Mouse (Mus musculus) spleen, adult 18-20 months (tissue): Measurements from ENCODE around the gene Clcn3.

ENCODE experiments used
- DNase-seq, 2 experiments: peaks; one replicate each; pipeline ENCODE4 v3.0.0; 2022; ENCODE audit warnings: mixed read lengths in 2 of 2

The Clcn3 gene

DNA sequence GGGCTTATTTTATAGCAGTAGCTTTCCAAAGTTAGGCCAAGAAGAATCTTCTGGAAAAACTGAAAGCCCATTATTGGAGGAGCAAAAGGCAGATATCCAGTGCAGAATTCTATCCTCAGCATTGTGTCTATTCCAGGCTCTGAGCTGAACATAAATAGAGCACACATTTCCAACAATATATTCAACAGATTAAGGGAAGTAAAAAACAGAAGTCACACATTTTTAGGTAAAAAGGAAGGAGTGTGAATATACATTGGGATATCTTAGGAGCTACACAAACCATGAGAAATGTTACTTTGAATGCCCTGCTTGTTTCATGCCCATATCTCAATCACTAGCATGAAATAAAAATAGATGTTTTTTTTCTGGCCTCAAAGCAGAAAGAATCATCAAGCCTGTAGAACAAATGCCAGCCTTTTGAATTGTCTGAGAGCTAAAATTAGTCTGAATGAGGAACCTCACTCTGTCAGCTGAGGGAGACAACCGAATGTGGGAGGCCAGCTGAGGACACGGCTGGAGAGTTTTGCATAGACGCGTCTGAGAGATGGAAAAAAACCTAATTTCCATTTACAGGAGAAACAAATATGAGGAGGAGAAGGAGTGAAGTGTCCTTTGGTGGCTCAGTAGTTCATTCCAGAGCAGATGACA, 115.5 kb downstream of the Clcn3 start:
- no peak for DNase-seq

DNA sequence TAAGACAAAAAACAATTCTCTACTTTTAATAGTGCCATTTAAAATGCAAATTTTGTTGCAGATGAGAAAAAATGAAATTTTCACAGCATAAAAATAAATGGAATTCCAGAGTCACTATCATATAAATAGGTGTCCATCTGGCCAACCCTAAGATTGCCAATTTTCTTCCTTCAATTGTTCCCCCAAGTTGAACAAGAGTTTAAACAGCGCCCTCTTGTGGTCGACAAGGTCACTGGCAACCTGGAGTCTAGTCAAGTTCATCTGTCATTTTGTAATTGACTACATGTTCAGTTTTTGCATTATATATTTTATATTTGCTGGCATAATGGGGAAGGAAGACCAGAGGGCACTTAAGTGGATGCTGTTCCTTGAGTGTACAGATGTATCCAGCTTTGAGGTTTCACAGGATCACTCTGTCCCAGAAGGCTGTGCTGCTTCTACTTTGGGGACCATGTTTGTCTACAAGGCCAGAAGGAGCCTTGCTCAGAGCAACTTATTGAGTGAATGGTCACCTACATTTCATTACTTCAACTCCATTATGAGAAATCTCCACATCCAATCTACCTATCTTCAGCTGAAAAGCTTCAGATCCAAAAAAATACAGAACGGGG, 117.5 kb downstream of the Clcn3 start:
- DNase-seq = peak in 1 of 2 experiments; percentile 44

DNA sequence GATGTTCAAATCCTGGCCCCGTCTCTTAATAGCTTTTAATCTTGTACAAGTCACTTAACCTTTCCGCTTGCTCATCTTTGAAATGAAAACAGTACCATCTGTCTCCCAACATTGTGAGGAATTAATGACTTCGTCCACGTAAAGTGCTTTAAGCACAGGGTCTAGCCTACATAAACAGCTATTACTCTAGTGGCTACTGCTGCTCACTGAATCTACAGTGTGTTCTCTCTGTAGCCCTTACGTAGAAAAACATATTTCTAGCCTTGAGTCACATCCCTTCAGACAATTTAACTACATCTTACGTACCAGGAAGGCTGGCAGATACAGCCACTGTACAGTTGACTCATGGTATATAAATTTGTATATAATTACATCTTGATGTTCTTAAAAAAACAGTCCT, 118.2 kb downstream of the Clcn3 start:
- no peak for DNase-seq

DNA sequence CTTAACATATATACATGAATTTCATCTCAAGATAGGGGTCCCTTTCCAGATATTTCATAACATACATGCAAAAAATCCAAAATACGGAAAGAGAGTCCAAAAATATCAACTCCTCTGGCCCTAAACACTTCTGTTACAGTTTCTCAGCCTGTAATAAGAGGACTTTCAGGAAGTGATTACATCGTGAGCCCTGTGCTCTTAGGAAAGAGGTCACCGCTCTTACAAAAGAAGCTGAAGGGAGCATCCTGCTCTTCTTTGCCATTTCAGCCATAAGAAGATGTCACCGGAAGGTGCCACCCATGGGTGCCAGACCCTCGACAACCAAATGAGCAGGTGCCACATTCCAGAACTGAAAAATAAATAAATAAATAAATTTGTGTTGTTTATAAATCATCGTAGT, 121.3 kb downstream of the Clcn3 start:
- no peak for DNase-seq

DNA sequence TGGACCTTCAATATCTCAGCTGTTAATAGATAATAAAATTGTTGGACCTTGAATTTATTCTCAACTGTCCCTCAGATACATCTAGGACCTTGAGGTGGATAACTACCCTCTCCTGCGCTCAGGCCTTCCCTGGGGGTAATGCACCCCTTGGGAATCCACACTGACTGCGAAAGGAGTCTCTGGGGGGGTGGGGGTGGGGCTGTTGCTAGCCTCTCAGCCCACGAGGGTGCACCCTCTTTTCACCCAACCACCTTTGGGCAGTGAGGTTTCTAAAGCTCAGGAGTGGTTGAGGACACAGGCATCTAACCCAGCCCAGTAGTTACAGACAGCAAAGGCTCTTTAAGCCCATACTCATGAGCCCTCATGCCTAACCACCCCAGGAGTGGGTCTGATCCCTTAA, 122.4 kb downstream of the Clcn3 start:
- DNase-seq = no peak
